Mouse (Mus musculus): ENCODE data around the gene Cald1. TPM values are rescaled to one million over a fixed set of nuclear protein-coding genes. Genes with fewer than 3 reads are reported as not detected.

Cald1 gene
- polyA plus RNA-seq, 2 experiments from 2014 or later, result 0.15 TPM; not detected in 1

- ATAC-seq, result no peak
These were observed 122.1 kb downstream of the Cald1 start for GRCm38 (mm10) chr6:34720447-34720846.

DNA sequence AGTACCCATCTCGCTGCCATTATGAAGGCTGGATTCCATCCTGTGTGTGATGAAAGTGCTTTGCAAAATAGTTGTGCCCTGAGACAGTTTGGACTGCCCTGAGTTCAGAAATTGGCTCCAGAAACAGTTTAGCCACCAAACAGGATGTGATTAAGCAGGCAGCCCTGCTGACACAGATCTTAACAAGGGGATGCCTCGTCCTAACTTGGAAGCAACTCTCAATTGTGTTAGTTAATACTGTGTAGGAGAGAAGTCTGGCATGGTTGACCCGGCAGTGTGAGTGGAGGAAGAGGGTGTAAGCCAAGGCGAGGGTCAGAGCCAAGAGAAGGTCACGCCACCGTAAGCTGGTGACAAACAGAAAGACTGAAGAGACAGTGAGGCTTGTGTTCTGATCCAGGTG lies 123.4 kb downstream of the Cald1 start:
- ATAC-seq, result no peak

DNA sequence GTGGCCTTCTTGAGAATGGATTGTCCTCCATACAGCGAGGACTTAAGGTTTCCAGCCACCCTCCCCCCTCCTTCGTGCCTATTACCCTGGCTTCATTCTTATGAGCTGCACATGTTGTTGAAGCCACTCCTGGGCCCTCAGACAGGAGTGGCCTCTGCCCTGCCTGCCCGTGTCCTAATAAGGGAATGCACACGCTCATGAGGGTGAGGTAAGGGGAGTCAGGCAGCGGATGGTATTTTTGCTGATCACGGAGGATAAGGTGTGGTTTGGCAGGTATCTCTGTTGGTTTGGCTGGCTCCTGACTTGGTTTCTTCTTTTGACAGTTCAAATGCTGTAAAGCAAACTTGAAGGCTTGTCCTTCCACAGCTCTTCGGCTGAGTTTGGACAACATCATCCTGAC lies 124.4 kb downstream of the Cald1 start:
- no peak for ATAC-seq

DNA sequence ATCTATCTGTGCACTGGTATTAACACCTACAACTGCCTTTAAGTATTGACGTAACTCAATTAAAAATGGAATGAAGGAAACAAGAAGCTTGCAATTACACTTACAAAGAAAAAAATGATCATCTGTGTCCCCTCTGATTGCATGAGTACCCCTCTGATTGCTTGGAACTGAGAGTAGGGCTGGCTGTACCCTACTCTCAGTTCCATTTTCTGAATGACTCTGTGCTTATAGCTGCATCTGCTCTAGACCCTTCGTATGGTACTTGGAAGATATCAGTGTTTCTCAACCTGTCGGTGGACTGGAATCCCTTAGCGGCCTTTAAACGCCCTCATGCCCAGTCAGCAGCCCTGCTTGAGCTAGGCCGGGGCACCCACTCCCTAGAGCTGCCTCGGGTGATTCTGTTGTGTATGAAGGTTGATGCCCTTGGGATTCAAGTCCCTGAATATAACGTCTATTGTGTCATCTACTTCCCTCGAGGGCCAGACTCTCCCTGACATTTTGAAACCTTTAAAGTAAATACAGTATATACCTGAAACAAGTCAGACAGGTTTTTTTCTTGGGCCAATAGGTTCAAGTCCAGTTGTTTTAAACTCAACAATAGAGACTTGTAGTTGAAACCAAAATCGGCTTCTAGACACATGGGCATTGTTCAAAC lies 125.1 kb downstream of the Cald1 start:
- no peak for ATAC-seq

- no peak for ATAC-seq
These were observed 127.4 kb downstream of the Cald1 start for GRCm38 (mm10) chr6:34725660-34726059.

DNA sequence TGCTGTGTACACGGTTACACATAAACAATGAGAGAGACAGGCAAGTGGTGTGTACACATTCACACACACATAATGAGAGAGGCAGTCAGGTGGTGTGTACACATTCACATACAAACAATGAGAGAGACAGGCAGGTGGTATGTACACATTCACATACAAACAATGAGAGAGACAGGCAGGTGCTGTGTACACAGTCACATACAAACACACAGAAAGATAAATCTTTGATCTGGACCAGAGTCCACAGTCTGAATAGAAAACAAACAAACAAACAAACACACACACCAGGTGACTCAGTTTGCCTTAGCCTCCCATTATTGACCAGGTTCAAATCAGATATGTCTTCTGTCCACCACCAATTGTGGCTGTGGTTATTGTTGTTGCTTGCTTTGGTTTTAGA lies 127.8 kb downstream of the Cald1 start:
- no peak for ATAC-seq

GRCm38 (mm10) chr6:34727316-34727983 lies 129.2 kb downstream of the Cald1 start:
- no peak for ATAC-seq

DNA sequence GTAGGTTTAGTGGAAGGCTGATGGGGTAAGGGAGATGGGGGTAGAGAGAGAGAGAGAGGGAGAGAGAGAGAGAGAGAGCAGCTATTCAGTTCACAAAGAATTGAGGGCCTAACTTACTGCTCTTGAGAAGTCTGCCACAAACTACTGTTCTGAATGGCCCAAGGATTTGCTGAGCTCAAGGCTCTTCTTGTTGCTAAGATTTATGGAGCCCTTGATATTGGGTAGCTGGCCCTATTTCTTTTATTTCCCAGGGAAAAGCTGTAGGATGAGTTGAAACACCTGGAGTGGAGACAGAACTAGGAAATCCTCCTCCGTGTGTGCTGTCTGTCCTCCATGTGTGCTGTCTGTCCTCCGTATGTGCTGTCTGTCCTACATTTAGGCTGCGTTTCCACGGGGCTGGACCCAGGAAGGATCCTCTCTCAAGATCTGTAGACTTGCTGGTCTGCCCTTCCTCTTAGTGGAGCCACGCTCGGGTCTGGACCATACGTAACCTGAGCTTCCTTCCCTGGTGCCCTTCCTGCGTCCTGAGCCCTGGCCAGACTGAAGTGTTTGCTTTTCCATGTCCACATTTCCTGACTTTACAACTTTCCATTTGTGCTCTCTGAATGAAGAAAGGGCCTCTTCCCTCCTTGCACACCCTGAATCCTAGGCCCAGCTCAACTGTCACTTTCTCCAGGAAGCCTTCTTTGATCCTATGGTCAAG lies 131.3 kb downstream of the Cald1 start:
- ATAC-seq, result no peak

GRCm38 (mm10) chr6:34731007-34731406 lies 132.7 kb downstream of the Cald1 start:
- no peak for ATAC-seq

GRCm38 (mm10) chr6:34731529-34731928 lies 133.2 kb downstream of the Cald1 start:
- no peak for ATAC-seq

DNA sequence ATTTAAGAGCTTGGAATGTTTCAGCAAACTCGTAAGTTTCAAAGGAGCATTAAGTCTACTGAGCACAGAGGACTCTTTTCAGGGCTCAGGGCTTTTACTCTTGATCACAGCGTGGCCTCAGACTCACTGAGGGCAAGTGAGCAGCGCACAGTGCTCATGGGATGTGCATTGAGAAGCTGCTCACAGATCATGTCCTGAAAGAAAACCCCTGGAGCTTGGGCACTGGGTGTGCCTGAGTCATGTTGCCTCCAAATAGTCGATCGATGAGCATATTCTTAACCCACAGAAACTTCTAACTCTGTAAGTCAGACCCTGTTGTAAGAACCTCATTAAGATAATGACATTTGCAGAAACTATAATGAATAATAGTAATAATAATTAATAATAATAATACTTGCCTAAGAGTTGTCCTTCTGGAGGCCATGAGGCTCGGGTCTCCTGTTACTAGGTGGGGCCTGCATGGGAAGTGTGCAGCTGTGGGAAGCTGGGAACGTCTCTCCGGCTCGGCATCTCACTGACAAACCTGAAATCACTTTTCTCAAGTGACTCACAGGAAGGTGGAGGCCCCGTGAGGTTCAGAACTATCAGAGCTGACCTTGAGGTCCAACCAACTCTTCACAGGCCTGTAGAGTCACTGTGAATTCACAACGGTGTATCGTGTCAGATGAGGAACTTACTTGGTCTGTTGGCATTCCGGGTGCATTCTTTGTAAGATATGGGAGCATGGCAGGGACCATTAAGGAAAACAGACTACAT lies 136.8 kb downstream of the Cald1 start:
- ATAC-seq, result no peak

DNA sequence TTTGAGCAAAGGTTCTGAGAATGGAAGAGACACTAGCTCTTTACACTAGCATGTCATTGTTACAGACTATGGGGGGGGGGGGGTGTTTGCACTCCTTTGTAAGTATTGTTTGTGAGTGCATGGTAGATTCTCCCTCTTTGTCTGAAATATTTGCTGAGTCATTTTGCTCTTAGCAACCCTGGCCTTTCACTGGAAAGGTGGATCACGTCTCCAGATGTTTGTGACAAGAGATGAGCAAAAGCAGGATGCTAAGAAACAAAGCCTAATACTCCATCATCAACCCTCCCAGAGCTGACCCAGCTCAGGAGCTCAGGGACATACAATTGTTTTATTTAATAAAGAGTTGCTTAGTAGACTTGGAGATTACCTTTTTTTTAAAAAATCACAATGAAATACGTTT lies 138.6 kb downstream of the Cald1 start:
- no peak for ATAC-seq

GRCm38 (mm10) chr6:34743946-34744345 lies 145.6 kb downstream of the Cald1 start:
- no peak for ATAC-seq

DNA sequence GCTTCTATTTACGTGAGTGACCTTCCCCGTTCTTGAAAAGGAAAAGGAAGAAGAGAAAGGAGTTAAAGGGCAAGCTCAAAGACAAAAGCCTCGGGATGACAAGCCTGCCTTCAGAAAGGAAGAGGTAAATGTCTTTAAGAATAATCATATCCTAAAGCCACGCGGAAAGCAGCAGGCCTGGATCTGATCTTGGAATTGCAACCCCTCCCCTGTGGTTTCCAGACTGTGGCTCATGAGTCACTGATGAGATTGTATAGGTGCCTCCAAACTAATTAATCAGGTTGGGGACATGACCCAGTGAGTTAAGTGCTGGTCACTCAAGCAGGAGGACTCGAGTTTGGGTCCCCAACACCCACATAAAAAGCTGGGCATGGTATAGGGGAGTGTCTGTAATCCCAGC lies 149.5 kb downstream of the Cald1 start:
- no peak for ATAC-seq

- no peak for ATAC-seq
These were observed 150.3 kb downstream of the Cald1 start for GRCm38 (mm10) chr6:34748566-34748965.

- no peak for ATAC-seq
These were observed 151.2 kb downstream of the Cald1 start for GRCm38 (mm10) chr6:34749526-34749925.

DNA sequence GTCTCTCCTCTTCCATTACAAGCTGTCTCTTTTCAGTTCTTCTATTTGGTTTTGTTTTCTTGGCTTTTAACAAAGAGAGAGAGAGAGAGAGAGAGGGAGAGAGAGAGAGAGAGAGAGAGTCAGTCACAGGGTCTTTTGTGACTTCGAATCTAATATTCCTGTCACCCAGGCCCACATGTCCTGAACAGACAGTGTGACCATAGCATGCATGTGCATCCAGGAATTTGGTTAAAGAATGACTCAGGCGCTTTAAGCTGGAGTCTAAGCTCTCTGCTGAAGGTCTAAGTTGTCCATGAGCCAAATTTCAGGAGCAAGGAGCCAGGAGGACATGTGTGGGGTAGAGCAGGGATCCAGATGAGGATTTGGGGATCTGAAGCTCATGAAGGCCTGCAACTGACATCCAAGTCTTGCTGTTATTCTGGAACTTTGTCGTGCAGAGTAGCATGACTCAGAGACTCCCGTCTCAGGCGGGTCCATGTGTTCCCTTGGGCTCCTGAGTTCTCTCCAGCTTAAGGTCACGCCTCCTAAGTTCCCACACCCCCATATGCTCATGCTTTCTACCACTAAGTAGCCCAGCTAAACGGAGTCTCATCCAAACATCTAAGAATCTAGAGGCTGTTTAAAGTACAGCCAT lies 152.3 kb downstream of the Cald1 start:
- ATAC-seq, result no peak

- no peak for ATAC-seq
These were observed 153.3 kb downstream of the Cald1 start for GRCm38 (mm10) chr6:34751625-34752024.

DNA sequence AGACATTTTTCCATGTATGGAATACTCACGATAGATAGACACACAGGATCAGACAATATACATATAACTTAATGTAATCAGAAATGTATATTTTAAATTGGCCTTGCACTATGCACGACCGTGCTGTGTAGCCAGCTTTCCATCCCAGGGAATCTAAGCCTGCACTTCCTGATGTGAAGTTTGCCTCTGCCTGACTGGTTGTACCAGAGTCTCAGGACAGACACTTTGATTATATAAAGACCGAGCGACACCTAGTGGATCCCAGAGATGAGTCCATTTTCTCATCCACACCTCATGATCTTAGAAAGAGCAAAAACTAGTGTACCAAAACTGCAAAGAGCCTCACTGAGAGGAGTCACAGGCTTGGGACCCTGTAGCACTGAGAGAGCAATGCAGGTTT lies 156.1 kb downstream of the Cald1 start:
- peak; percentile 58 for ATAC-seq

GRCm38 (mm10) chr6:34758340-34758739 lies 160.0 kb downstream of the Cald1 start:
- ATAC-seq, result no peak

DNA sequence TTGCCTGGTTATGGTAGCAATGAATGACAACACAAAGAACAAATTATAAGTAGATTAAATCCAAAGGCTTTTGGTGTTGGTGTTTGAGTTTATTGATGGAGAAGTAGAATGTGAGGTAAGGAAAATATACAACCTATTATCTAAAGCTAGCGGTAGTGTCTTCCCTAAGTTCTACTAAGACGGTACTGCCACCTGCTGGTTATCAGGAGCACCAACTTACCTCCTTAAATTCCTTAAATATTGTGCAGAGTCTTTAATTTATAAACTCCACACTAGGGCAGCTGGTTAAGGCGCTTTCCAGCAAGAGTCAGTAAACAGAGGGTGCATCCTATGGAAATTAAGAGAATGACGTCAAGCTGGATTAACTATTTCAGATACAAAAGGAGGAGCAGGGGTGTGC lies 161.7 kb downstream of the Cald1 start:
- no peak for ATAC-seq

GRCm38 (mm10) chr6:34765721-34766120 lies 167.4 kb downstream of the Cald1 start:
- ATAC-seq, result no peak

DNA sequence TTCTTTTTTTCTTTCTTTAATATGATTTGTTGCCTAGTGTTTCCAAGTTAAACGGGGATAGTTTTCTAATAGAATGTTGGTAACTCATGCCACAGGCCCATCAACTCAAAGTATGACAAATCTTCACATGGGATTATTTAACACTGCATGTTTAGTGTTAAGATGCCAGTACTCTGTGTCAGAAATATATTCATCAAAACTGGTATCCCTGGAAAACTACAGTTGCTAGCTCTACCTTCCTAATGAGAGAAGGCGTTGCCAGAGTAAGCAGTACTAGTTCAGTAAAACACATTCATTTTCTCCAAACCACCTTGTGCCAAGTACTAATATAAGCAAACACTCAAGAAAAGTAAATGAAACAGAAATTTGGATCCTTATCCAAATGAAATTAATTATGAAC lies 171.7 kb downstream of the Cald1 start:
- no peak for ATAC-seq
